Mouse (Mus musculus): ENCODE measurements around the gene Lmbrd2. TPM values are rescaled to one million over a fixed set of nuclear protein-coding genes. Genes with fewer than 3 reads are reported as not detected.
"Not testable (repeated sequence)": the region's sequence is repeated elsewhere in the genome, so short reads cannot be mapped to it uniquely, and the experiment has no call there.

Gene Lmbrd2
- polyA plus RNA-seq, 1 experiment from 2014 or later = 1.5 TPM

GRCm38 (mm10) chr15:9139447-9139846, 903 bp upstream of the Lmbrd2 start:
- peak overlapping the region; percentile 63 for H3K4me2 ChIP-seq
- H3K9ac ChIP-seq = peak overlapping the region; percentile 49
- H3K27me3 ChIP-seq = no peaks in the 10 kb centered on the region
- WGBS = 22% methylated on average over 10 of the region's 10 CpGs
- no peak overlapping the region for H3K27ac ChIP-seq
- peak overlapping the region; percentile 89 for H3K4me3 ChIP-seq
- peaks cover 19% of the 10 kb centered on the region for H3K36me3 ChIP-seq
- peaks cover 26% of the 10 kb centered on the region for H3K4me1 ChIP-seq (replicated peaks)
- H3K9me3 ChIP-seq (replicated peaks) = no peaks in the 10 kb centered on the region
- no peak for ATAC-seq (replicated peaks; ENCODE audit: insufficient number of reproducible peaks, insufficient read depth, low FRiP score, low read depth)

- under 1% methylated on average over 37 of the region's 37 CpGs for whole genome bisulfite sequencing
- H3K4me1 ChIP-seq (replicated peaks) = peaks cover 23% of the 10 kb centered on the region
These were observed 378 bp downstream of the Lmbrd2 start for GRCm38 (mm10) chr15:9140684-9141171.

GRCm38 (mm10) chr15:9155325-9155724, 15.0 kb downstream of the Lmbrd2 start, which contains the start of gene Skp2:
TSS of gene Skp2 (minus strand) at chr15:9155425.
- no peaks in the 10 kb centered on the region for H3K27me3 ChIP-seq
- ATAC-seq (replicated peaks; ENCODE audit: insufficient number of reproducible peaks, insufficient read depth, low FRiP score, low read depth) = no peak
- H3K4me1 ChIP-seq (replicated peaks) = no peaks in the 10 kb centered on the region
- peaks cover 20% of the 10 kb centered on the region for H3K36me3 ChIP-seq
- H3K27ac ChIP-seq = no peak within 1 kb of the TSS
- no peak within 1 kb of the TSS for H3K9ac ChIP-seq
- H3K9me3 ChIP-seq (replicated peaks) = no peaks in the 10 kb centered on the region
- H3K4me2 ChIP-seq = no peak within 1 kb of the TSS
- no peak within 1 kb of the TSS for H3K4me3 ChIP-seq

More at GRCm38 (mm10) chr15:9140684-9141171, 378 bp downstream of the Lmbrd2 start:
- no peaks in the 10 kb centered on the region for H3K9me3 ChIP-seq (replicated peaks)
- H3K36me3 ChIP-seq = peaks cover 19% of the 10 kb centered on the region
- H3K27me3 ChIP-seq = no peaks in the 10 kb centered on the region
- peak; percentile 75 for ATAC-seq (replicated peaks; ENCODE audit: insufficient number of reproducible peaks, insufficient read depth, low FRiP score, low read depth)
- peak overlapping the region; percentile 77 for H3K27ac ChIP-seq
- H3K4me3 ChIP-seq = peak overlapping the region; percentile 89
- peak overlapping the region; percentile 83 for H3K9ac ChIP-seq
- peak overlapping the region; percentile 80 for H3K4me2 ChIP-seq

- H3K9ac ChIP-seq = no peak overlapping the region
- ATAC-seq (replicated peaks; ENCODE audit: insufficient number of reproducible peaks, insufficient read depth, low FRiP score, low read depth) = no peak
- H3K4me1 ChIP-seq (replicated peaks) = no peaks in the 10 kb centered on the region
- H3K36me3 ChIP-seq = peaks cover 6% of the 10 kb centered on the region
- no peak overlapping the region for H3K4me3 ChIP-seq
- no peaks in the 10 kb centered on the region for H3K27me3 ChIP-seq
- H3K27ac ChIP-seq = no peak overlapping the region
- H3K9me3 ChIP-seq (replicated peaks) = no peaks in the 10 kb centered on the region
- WGBS = 76% methylated on average over 4 of the region's 4 CpGs
- no peak overlapping the region for H3K4me2 ChIP-seq
These were observed 22.3 kb downstream of the Lmbrd2 start for GRCm38 (mm10) chr15:9162557-9163070.

GRCm38 (mm10) chr15:9164125-9164524, 23.8 kb downstream of the Lmbrd2 start:
- ATAC-seq (replicated peaks; ENCODE audit: insufficient number of reproducible peaks, insufficient read depth, low FRiP score, low read depth) = no peak
- Histone ChIP-seq H3K4me3 (no peak overlapping the region), H3K27me3 (no peaks in the 10 kb centered on the region), H3K4me1 (replicated peaks) (no peaks in the 10 kb centered on the region), H3K36me3 (peaks cover 20% of the 10 kb centered on the region), H3K4me2 (no peak overlapping the region), H3K27ac (no peak overlapping the region), H3K9ac (no peak overlapping the region), H3K9me3 (replicated peaks) (no peaks in the 10 kb centered on the region)
- 71% methylated on average over 6 of the region's 6 CpGs for WGBS

- Histone ChIP-seq H3K27me3 (no peaks in the 10 kb centered on the region), H3K4me3 (no peak overlapping the region), H3K9me3 (replicated peaks) (no peaks in the 10 kb centered on the region), H3K4me2 (no peak overlapping the region), H3K36me3 (peaks cover 24% of the 10 kb centered on the region), H3K9ac (no peak overlapping the region), H3K4me1 (replicated peaks) (no peaks in the 10 kb centered on the region), H3K27ac (no peak overlapping the region)
- ATAC-seq (replicated peaks; ENCODE audit: insufficient number of reproducible peaks, insufficient read depth, low FRiP score, low read depth) = no peak
- 95% methylated on average over 3 of the region's 3 CpGs for WGBS
These were observed 36.7 kb downstream of the Lmbrd2 start for GRCm38 (mm10) chr15:9177038-9177437.

GRCm38 (mm10) chr15:9183995-9184394, 43.6 kb downstream of the Lmbrd2 start:
- Histone ChIP-seq H3K4me3 (no peak overlapping the region), H3K27me3 (no peaks in the 10 kb centered on the region), H3K4me2 (no peak overlapping the region), H3K27ac (no peak overlapping the region), H3K36me3 (peaks cover 12% of the 10 kb centered on the region), H3K4me1 (replicated peaks) (no peaks in the 10 kb centered on the region), H3K9ac (no peak overlapping the region), H3K9me3 (replicated peaks) (no peaks in the 10 kb centered on the region)
- ATAC-seq (replicated peaks; ENCODE audit: insufficient number of reproducible peaks, insufficient read depth, low FRiP score, low read depth) = no peak
- WGBS = 93% methylated on average over 5 of the region's 5 CpGs

- Histone ChIP-seq H3K27me3 (no peaks in the 10 kb centered on the region), H3K4me3 (no peak overlapping the region), H3K27ac (no peak overlapping the region), H3K4me1 (replicated peaks) (no peaks in the 10 kb centered on the region), H3K36me3 (peaks cover 15% of the 10 kb centered on the region), H3K9me3 (replicated peaks) (no peaks in the 10 kb centered on the region), H3K4me2 (no peak overlapping the region), H3K9ac (no peak overlapping the region)
- 87% methylated on average over 2 of the region's 2 CpGs for WGBS
- ATAC-seq (replicated peaks; ENCODE audit: insufficient number of reproducible peaks, insufficient read depth, low FRiP score, low read depth) = no peak
These were observed 49.4 kb downstream of the Lmbrd2 start for GRCm38 (mm10) chr15:9189796-9190195.

GRCm38 (mm10) chr15:9192685-9193084, 52.3 kb downstream of the Lmbrd2 start:
- not testable (repeated sequence) for H3K27me3 ChIP-seq; ATAC-seq (replicated peaks; ENCODE audit: insufficient number of reproducible peaks, insufficient read depth, low FRiP score, low read depth); H3K9ac ChIP-seq; H3K4me2 ChIP-seq; H3K36me3 ChIP-seq; H3K4me1 ChIP-seq (replicated peaks); H3K27ac ChIP-seq; H3K4me3 ChIP-seq; H3K9me3 ChIP-seq (replicated peaks)

GRCm38 (mm10) chr15:9198421-9198820, 58.1 kb downstream of the Lmbrd2 start:
- 52% methylated on average over 6 of the region's 6 CpGs for WGBS
- Histone ChIP-seq H3K36me3 (peaks cover 7% of the 10 kb centered on the region; the same call in 1 of the 2 replicates), H3K4me1 (replicated peaks) (no peaks in the 10 kb centered on the region), H3K4me2 (no peak overlapping the region), H3K27me3 (no peaks in the 10 kb centered on the region), H3K4me3 (no peak overlapping the region), H3K9me3 (replicated peaks) (no peaks in the 10 kb centered on the region), H3K9ac (no peak overlapping the region), H3K27ac (no peak overlapping the region)
- ATAC-seq (replicated peaks; ENCODE audit: insufficient number of reproducible peaks, insufficient read depth, low FRiP score, low read depth) = no peak

GRCm38 (mm10) chr15:9211891-9212290, 71.5 kb downstream of the Lmbrd2 start:
- Histone ChIP-seq H3K4me3 (no peak overlapping the region), H3K4me1 (replicated peaks) (no peaks in the 10 kb centered on the region), H3K9ac (no peak overlapping the region), H3K27ac (no peak overlapping the region), H3K36me3 (no peaks in the 10 kb centered on the region), H3K4me2 (no peak overlapping the region), H3K27me3 (no peaks in the 10 kb centered on the region), H3K9me3 (replicated peaks) (no peaks in the 10 kb centered on the region)
- no peak for ATAC-seq (replicated peaks; ENCODE audit: insufficient number of reproducible peaks, insufficient read depth, low FRiP score, low read depth)

GRCm38 (mm10) chr15:9213026-9213425, 72.7 kb downstream of the Lmbrd2 start:
- 64% methylated on average over 3 of the region's 3 CpGs for WGBS
- not testable (repeated sequence) for ATAC-seq (replicated peaks; ENCODE audit: insufficient number of reproducible peaks, insufficient read depth, low FRiP score, low read depth); H3K27ac ChIP-seq

More at GRCm38 (mm10) chr15:9213026-9213425, 72.7 kb downstream of the Lmbrd2 start:
- H3K4me1 ChIP-seq (replicated peaks); H3K4me2 ChIP-seq; H3K36me3 ChIP-seq; H3K9ac ChIP-seq; H3K4me3 ChIP-seq; H3K9me3 ChIP-seq (replicated peaks); H3K27me3 ChIP-seq: not testable (repeated sequence)

Data from heart, embryonic 15.5 days (tissue).